Mouse (Mus musculus) heart, embryonic 14.5 days (tissue): ENCODE measurements around the gene Tiam1. TPM values are rescaled to one million over a fixed set of nuclear protein-coding genes. Genes with fewer than 3 reads are reported as not detected.

Source experiments
- ATAC-seq: fragments of 200-750 bp; cut with Nextera tagmentation; 2 replicates; pipeline ENCODE4 v1.8.0; 2017; ENCODE audit warnings: low read depth, moderate TSS enrichment; ENCODE audit not compliant: insufficient number of reproducible peaks, insufficient read depth, low FRiP score
- H3K27ac ChIP-seq, 2 experiments: fragments of 200-500 bp in 1 of 2; fragments of 300-500 bp in 1 of 2; sonication (generic) in 1 of 2; replicated peaks in 1 of 2; 2 replicates each; pipeline ENCODE4 v1.5.1; 2012 to 2014; ENCODE audit warnings: low read depth in 2 of 2, low read length in 2 of 2, control low read depth in 1 of 2, mild to moderate bottlenecking in 1 of 2, mixed read lengths in 1 of 2; ENCODE audit not compliant: control insufficient read depth in 1 of 2, insufficient read depth in 1 of 2
- H3K27me3 ChIP-seq: fragments of 300-500 bp; sonication (generic); 2 replicates; pipeline ENCODE4 v1.6.1; 2014; ENCODE audit warnings: mild to moderate bottlenecking, low read length, control low read depth; ENCODE audit not compliant: control insufficient read depth, insufficient read depth
- H3K36me3 ChIP-seq: fragments of 300-500 bp; sonication (generic); 2 replicates; pipeline ENCODE4 v1.6.1; 2014; ENCODE audit warnings: mild to moderate bottlenecking, control low read depth, low read length, mixed read lengths; ENCODE audit not compliant: control insufficient read depth, insufficient read depth
- H3K4me1 ChIP-seq, 2 experiments: fragments of 200-500 bp in 1 of 2; fragments of 300-500 bp in 1 of 2; sonication (generic) in 1 of 2; 2 replicates each; pipeline ENCODE4 v1.6.1; 2012 to 2014; ENCODE audit warnings: low read length in 2 of 2, control low read depth in 1 of 2, mixed read lengths in 1 of 2; ENCODE audit not compliant: control insufficient read depth in 2 of 2, insufficient read depth in 2 of 2
- H3K4me2 ChIP-seq: fragments of 300-500 bp; sonication (generic); 2 replicates; pipeline ENCODE4 v1.6.1; 2014; ENCODE audit warnings: mild to moderate bottlenecking, low read length
- H3K4me3 ChIP-seq, 2 experiments: fragments of 200-500 bp in 1 of 2; fragments of 300-500 bp in 1 of 2; sonication (generic) in 1 of 2; 2 replicates each; pipeline ENCODE4 v1.5.1; 2012 to 2014; ENCODE audit warnings: low read length in 2 of 2, mild to moderate bottlenecking in 2 of 2, control low read depth in 1 of 2, low read depth in 1 of 2, moderate library complexity in 1 of 2; ENCODE audit not compliant: control insufficient read depth in 1 of 2, insufficient read depth in 1 of 2
- H3K9ac ChIP-seq: fragments of 300-500 bp; sonication (generic); 2 replicates; pipeline ENCODE4 v1.6.1; 2014; ENCODE audit warnings: mild to moderate bottlenecking, low read length
- H3K9me3 ChIP-seq: fragments of 300-500 bp; sonication (generic); 2 replicates; pipeline ENCODE4 v1.6.1; 2016; ENCODE audit warnings: low read length, control low read depth; ENCODE audit not compliant: control insufficient read depth
- WGBS: fragments of 180-500 bp; shearing (Covaris S2); extraction: QIAGEN DNeasy Blood & Tissue Kit; methylation state at CpG from one replicate; pipeline ENCODE4 v1.1.7; 2014; 5-methylcytosine and 5-hydroxymethylcytosine counted together
- polyA plus RNA-seq: library from polyadenylated mRNA; unstranded; fragments of >200 nt; fragmentation: Nextera tagmentation; extraction: Ambion mirVana; gene quantifications from 2 replicates; pipeline ENCODE4 v1.2.1, GENCODE M21; 2014

Tiam1 gene
- polyA plus RNA-seq, 1 experiment from 2014 or later: 12.6 TPM

DNA sequence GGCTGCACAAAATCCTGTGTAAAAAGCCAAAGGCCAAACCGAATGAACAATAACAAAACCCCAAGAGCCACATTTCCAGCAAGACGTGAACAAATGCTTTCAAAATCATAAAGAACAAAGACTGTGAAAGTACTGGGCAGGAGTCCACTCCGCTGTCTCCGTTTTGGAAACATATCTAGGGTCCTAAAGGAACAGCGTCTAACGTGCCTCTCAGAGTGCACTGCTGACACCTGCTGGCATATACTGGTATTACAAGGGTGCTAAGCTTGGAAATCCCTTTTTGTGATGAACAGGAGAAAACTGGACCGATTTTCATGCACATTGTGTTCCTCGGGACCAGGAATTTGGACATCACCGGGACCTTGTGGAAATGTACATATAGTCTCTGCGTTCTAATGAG is 24.1 kb upstream of the Tiam1 start:
- Histone ChIP-seq H3K27me3 (no peaks in the 10 kb centered on the region), H3K9ac (no peak overlapping the region), H3K4me2 (no peak overlapping the region), H3K4me3 (no peak overlapping the region), H3K27ac (no peak overlapping the region), H3K9me3 (no peaks in the 10 kb centered on the region), H3K4me1 (peaks cover 0 to 7% of the 10 kb centered on the region in 2 experiments; a peak in 1 of 4 replicates), H3K36me3 (no peaks in the 10 kb centered on the region)
- ATAC-seq: no peak
- WGBS: 32% methylated on average over 10 of the region's 10 CpGs

DNA sequence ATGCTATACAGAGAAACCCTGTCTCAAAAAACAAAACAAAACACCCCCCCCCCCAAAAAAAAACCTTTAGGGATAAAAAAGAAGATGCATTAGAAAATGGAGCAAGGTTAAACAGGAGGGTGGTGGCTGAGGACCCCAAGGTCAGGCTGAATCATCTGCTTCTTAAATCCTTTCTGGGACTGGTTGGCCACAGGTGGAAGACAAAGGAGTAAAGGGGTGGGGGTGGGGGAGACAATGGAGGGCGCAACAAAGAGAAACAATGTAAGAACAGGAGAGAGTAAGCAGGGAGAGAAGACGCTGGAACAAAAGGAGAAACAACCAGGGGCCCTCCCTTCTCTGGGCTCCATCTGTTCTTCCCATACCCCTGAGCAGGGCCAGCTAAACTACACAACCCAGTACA is 21.9 kb upstream of the Tiam1 start:
- Histone ChIP-seq H3K4me1 (peaks cover 0 to 7% of the 10 kb centered on the region in 2 experiments; a peak in 1 of 4 replicates), H3K4me3 (no peak overlapping the region), H3K9me3 (no peaks in the 10 kb centered on the region), H3K9ac (no peak overlapping the region), H3K4me2 (no peak overlapping the region), H3K27me3 (no peaks in the 10 kb centered on the region), H3K27ac (no peak overlapping the region), H3K36me3 (no peaks in the 10 kb centered on the region)
- no peak for ATAC-seq
- WGBS: 77% methylated on average over 2 of the region's 2 CpGs

DNA sequence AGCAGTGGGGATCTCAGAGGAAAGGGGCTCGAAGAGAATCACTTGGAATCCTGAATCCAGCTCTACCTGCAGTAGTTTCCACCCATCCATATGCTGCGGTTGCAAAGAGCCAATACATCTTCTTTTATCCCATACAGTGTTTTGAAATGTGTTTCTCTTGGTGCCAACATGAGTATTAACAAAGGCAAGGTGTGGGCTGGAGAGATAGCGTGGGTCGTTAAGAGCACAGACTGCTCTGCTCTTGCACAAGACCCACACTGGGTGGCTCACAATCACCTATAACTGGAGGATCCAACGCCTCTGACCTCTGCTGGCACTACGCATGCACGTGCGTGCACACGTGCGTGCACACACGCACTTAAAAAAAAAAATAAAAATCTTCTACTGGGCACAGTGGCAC is 21.4 kb upstream of the Tiam1 start:
- Histone ChIP-seq H3K27me3 (no peaks in the 10 kb centered on the region), H3K27ac (no peak overlapping the region), H3K36me3 (no peaks in the 10 kb centered on the region), H3K4me3 (no peak overlapping the region), H3K9me3 (no peaks in the 10 kb centered on the region), H3K9ac (no peak overlapping the region), H3K4me2 (no peak overlapping the region), H3K4me1 (0 out of 4 replicates have a peak, but pooled peaks cover 0 to 2% of the 10 kb centered on the region in 2 experiments)
- WGBS: 87% methylated on average over 11 of the region's 11 CpGs
- ATAC-seq: no peak

DNA sequence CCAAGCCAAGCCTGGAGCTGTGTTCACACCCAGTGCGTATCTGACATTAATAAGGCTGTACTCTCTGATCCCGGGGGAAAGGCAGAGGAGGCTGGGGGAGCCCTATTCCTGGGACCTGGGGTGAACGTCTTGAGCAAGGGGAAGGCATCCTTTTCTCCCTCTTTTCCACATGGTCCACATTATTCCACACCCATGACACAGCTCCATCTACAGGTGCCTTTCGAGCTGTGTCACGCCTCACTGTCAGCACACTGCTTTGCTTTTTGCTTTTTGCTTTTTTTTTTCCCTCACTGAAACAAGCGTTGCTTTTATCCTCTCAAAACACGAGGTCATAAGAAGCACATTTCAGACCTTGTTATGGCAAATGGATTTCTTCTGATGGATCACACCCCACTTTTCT is 11.5 kb upstream of the Tiam1 start:
- H3K4me3 ChIP-seq: no peak overlapping the region
- no peaks in the 10 kb centered on the region for H3K9me3 ChIP-seq
- no peak overlapping the region for H3K9ac ChIP-seq
- H3K27ac ChIP-seq: no peak overlapping the region
- ATAC-seq: no peak
- no peaks in the 10 kb centered on the region for H3K27me3 ChIP-seq
- H3K4me1 ChIP-seq: peaks cover 3 to 4% of the 10 kb centered on the region in 2 experiments; a peak in 3 of 4 replicates
- H3K4me2 ChIP-seq: no peak overlapping the region
- H3K36me3 ChIP-seq: no peaks in the 10 kb centered on the region
- WGBS: 63% methylated on average over 7 of the region's 7 CpGs

DNA sequence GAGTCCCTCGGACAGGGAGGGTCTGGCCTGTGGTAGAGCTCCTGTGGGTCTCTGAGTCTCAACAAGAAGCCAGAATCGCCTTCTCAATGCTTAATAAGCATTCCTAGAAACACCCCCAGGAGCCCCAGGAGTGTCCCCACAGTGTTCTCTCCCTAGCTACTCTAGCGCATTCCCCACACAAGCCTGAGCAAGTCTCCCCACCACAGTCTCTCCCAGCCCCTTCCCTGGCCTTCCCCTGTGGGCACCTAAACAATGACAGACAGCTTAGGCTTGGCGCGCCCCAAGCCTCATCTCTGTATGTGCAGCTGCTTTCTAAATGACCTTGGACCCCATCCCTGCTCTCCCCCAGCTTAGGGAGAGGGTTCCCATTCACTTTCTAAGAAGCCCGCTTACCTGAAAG is 7.3 kb upstream of the Tiam1 start:
- Histone ChIP-seq H3K4me1 (peaks cover 11 to 12% of the 10 kb centered on the region in 2 experiments), H3K27ac (no peak overlapping the region), H3K9me3 (no peaks in the 10 kb centered on the region), H3K27me3 (no peaks in the 10 kb centered on the region), H3K4me2 (no peak overlapping the region), H3K9ac (no peak overlapping the region), H3K36me3 (no peaks in the 10 kb centered on the region), H3K4me3 (no peak overlapping the region)
- ATAC-seq: no peak
- WGBS: 88% methylated on average over 6 of the region's 6 CpGs

DNA sequence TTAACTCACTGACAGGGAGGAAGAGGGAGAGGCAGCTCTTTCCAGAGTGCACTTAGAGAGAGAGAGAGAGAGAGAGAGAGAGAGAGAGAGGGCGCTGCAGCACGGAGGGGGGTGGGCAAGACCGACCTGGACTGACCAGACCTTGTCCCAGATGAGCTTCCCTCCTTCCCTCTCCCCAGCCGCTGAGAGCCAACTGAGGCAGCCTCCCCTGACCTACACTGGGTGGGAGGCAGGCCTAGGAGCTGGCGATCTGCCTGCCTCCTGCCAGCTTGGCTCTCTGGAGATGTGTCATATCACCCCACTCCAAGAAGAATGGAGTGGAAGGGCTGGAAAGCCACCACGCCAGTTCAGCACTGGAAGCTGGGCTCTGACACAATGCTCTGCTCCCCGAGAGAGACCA is 6.6 kb upstream of the Tiam1 start:
- Histone ChIP-seq H3K4me2 (no peak overlapping the region), H3K4me3 (no peak overlapping the region), H3K27ac (0 out of 4 replicates have a peak overlapping the region, but pooled peaks of 1 of the 2 experiments have one; percentile 3), H3K9ac (no peak overlapping the region), H3K36me3 (no peaks in the 10 kb centered on the region), H3K9me3 (no peaks in the 10 kb centered on the region), H3K27me3 (no peaks in the 10 kb centered on the region), H3K4me1 (peaks cover 11 to 12% of the 10 kb centered on the region in 2 experiments)
- ATAC-seq: peak; percentile 36; the same call in 1 of the 2 replicates
- 27% methylated on average over 7 of the region's 7 CpGs for WGBS

DNA sequence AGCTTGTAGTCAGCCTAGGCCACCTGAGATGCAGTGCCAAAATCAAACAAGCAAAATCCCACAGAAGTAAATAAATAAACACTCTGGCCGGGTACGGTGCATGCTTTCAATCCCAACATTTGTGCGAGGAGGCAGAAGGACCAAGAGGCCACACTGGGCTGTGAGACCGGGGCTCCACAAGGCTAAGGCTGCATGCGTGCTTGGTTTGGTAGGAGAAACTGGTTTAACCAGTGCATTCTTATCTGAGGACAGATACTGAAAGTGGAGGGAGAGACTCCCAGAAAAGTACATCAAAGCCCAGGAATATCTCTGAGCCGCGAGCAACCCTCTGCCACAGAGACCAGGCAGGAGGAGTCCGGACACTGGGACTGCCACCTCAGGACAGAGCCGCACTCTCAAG is 5.8 kb upstream of the Tiam1 start:
- peak overlapping the region; percentile 28 to 42; a peak in 2 of 4 replicates for H3K27ac ChIP-seq
- H3K4me2 ChIP-seq: peak overlapping the region; percentile 11; the same call in 1 of the 2 replicates
- H3K27me3 ChIP-seq: no peaks in the 10 kb centered on the region
- H3K4me1 ChIP-seq: peaks cover 14 to 16% of the 10 kb centered on the region in 2 experiments
- H3K36me3 ChIP-seq: no peaks in the 10 kb centered on the region
- WGBS: 31% methylated on average over 9 of the region's 9 CpGs
- no peak for ATAC-seq
- no peaks in the 10 kb centered on the region for H3K9me3 ChIP-seq
- H3K9ac ChIP-seq: 0 out of 2 replicates have a peak overlapping the region, but pooled peaks have one; percentile 1
- no peak overlapping the region for H3K4me3 ChIP-seq

DNA sequence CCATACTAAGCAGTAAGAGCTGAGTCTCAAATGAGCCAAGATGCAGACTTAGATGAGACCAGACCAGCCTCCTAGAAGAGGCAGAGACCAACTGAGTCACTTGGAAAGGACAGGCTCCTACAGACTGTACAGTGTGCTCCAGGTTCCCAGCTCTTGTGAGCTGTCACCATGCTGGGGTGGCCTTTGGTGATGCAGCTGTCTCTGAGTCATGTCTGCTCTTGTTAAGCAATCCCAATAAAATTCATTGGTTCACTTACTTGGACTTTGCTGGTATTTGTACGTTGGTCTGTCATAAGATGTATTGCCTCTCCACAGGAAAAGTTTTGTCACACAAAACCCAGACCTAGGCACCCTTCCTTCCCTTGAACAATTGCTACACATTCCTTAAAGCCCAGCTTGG is 1.7 kb upstream of the Tiam1 start:
- Histone ChIP-seq H3K27me3 (no peaks in the 10 kb centered on the region), H3K4me1 (peaks cover 16 to 24% of the 10 kb centered on the region in 2 experiments), H3K9ac (no peak overlapping the region), H3K36me3 (no peaks in the 10 kb centered on the region), H3K4me3 (no peak overlapping the region), H3K4me2 (no peak overlapping the region), H3K9me3 (no peaks in the 10 kb centered on the region), H3K27ac (no peak overlapping the region)
- WGBS: 90% methylated on average over 1 of the region's 1 CpGs
- no peak for ATAC-seq
